Mouse (Mus musculus) lung, adult 2 months (tissue): ENCODE measurements around the gene Dazap1.
"Not testable (repeated sequence)": the region's sequence is repeated elsewhere in the genome, so short reads cannot be mapped to it uniquely, and the experiment has no call there.

Experiments
- CTCF ChIP-seq: fragments of 200-500 bp; IDR thresholded peaks from 2 replicates; pipeline ENCODE4 v1.5.1; 2011; ENCODE audit warnings: mild to moderate bottlenecking, low read length, control low read depth; ENCODE audit not compliant: insufficient read depth
- POLR2A ChIP-seq: fragments of 200-500 bp; IDR thresholded peaks from 2 replicates; pipeline ENCODE4 v1.6.1; 2011; ENCODE audit warnings: low read depth, mild to moderate bottlenecking, control low read depth, low read length, borderline replicate concordance; ENCODE audit errors: extremely low read depth

DNA sequence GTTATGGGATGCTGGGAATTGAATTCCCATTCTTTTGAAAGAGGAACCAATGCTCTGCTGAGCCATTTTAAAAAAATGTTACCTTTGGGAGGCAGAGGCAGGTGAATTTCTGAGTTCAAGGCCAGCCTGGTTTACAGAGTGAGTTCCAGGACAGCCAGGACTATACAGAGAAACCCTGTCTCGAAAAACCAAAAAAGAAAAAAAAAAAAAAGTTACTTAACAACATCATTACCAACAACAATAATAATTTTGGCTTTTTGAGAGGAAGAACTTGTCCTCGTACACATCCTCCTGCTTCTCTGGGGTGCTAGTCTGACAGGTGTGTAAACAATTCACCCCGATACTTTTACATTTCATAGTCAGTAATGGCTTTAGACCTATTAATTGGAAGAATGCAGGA lies 12.8 kb upstream of the Dazap1 start:
- TF ChIP-seq CTCF, POLR2A: not testable (repeated sequence)
